Mouse (Mus musculus): ENCODE data around the gene Vmn1r208. TPM values are rescaled to one million over a fixed set of nuclear protein-coding genes. Genes with fewer than 3 reads are reported as not detected.
"Not testable (repeated sequence)": the region's sequence is repeated elsewhere in the genome, so short reads cannot be mapped to it uniquely, and the experiment has no call there.

Gene Vmn1r208
- total RNA-seq (2014; rRNA removed) (not detected in 2 replicates), polyA plus RNA-seq (2012; rRNA removed) (not detected in 2 replicates)

- H3K36me3 ChIP-seq (ENCODE audit: control insufficient read depth, insufficient read depth, low read length); DNase-seq (ENCODE audit: extremely low read depth, low read depth, low spot score): not testable (repeated sequence)
Observed at GRCm38 (mm10) chr13:22777300-22777699, at the start of gene Vmn1r208. Gene Vmn1r208 (minus strand): TSS chr13:22777400.

DNA sequence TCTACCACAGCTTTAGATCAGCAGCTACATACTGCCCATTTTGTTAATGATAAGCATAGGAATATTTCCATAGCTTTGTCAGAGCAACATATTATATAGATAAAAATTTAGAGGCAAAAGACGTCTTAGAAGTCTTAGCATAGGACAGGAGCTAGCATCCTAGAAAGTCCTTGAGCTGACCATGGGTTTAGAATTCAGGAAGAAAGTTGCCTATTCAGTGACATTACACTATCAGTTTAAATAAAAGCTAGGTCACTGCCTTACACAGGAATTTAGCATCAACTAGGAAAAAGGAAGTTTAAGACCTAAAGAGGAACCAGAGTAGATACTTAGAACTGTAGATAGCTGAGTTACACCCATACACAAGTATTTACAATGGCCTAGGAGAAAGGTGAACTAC is 44.4 kb upstream of the Vmn1r208 start:
- 88% methylated on average over 1 of the region's 1 CpGs for WGBS
- H3K4me3 ChIP-seq (ENCODE audit: insufficient read depth, low read depth, low read length); H3K79me2 ChIP-seq (ENCODE audit: control insufficient read depth, insufficient read depth, low read length); H3K4me1 ChIP-seq (ENCODE audit: control insufficient read depth, insufficient read depth, low read length); H3K36me3 ChIP-seq (ENCODE audit: control insufficient read depth, insufficient read depth, low read length); H3K27ac ChIP-seq (replicated peaks; ENCODE audit: insufficient read depth, low read depth, low read length); DNase-seq (ENCODE audit: extremely low read depth, low read depth, low spot score); H3K27me3 ChIP-seq (ENCODE audit: control insufficient read depth, insufficient read depth, low read length); H3K9ac ChIP-seq (ENCODE audit: low read depth, low read length): not testable (repeated sequence)

More at GRCm38 (mm10) chr13:22777300-22777699, at the start of gene Vmn1r208:
- H3K27me3 ChIP-seq (ENCODE audit: control insufficient read depth, insufficient read depth, low read length); H3K27ac ChIP-seq (replicated peaks; ENCODE audit: insufficient read depth, low read depth, low read length); H3K4me1 ChIP-seq (ENCODE audit: control insufficient read depth, insufficient read depth, low read length); H3K79me2 ChIP-seq (ENCODE audit: control insufficient read depth, insufficient read depth, low read length); H3K9ac ChIP-seq (ENCODE audit: low read depth, low read length); H3K4me3 ChIP-seq (ENCODE audit: insufficient read depth, low read depth, low read length): not testable (repeated sequence)
- WGBS, result no CpG with 5 or more reads among the region's 7 CpGs

DNA sequence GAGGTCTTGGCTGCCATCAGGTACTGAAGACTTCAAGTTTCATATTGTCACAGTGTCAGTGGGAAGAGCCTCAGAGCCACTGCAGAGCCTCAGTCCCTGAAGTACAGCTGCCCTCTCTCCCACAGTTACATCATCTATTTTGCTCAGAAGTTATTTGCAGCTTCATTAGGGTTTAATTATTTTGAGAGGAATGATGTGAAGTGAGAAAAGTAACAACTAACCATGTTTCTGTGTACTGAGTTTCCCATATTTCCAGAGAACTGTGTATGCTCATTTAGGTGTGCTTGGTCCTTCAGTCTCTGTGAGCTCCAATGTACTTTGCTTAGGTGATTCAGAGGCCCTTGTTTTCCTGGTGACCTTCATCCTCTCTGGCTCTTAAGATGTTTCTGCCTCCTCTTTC is 32.4 kb upstream of the Vmn1r208 start, which contains the start of gene Vmn1r209:
Gene Vmn1r209 (minus strand): TSS at position 101 of the 400 bp plus-strand sequence.
- not testable (repeated sequence) for DNase-seq (ENCODE audit: extremely low read depth, low read depth, low spot score); H3K36me3 ChIP-seq (ENCODE audit: control insufficient read depth, insufficient read depth, low read length); H3K4me1 ChIP-seq (ENCODE audit: control insufficient read depth, insufficient read depth, low read length); H3K4me3 ChIP-seq (ENCODE audit: insufficient read depth, low read depth, low read length); H3K27me3 ChIP-seq (ENCODE audit: control insufficient read depth, insufficient read depth, low read length); H3K27ac ChIP-seq (replicated peaks; ENCODE audit: insufficient read depth, low read depth, low read length); H3K79me2 ChIP-seq (ENCODE audit: control insufficient read depth, insufficient read depth, low read length); H3K9ac ChIP-seq (ENCODE audit: low read depth, low read length)

- DNase-seq (ENCODE audit: extremely low read depth, low read depth, low spot score); H3K27ac ChIP-seq (replicated peaks; ENCODE audit: insufficient read depth, low read depth, low read length); H3K36me3 ChIP-seq (ENCODE audit: control insufficient read depth, insufficient read depth, low read length); H3K4me3 ChIP-seq (ENCODE audit: insufficient read depth, low read depth, low read length); H3K4me1 ChIP-seq (ENCODE audit: control insufficient read depth, insufficient read depth, low read length); H3K27me3 ChIP-seq (ENCODE audit: control insufficient read depth, insufficient read depth, low read length); H3K9ac ChIP-seq (ENCODE audit: low read depth, low read length); H3K79me2 ChIP-seq (ENCODE audit: control insufficient read depth, insufficient read depth, low read length): not testable (repeated sequence)
- WGBS, result 78% methylated on average over 3 of the region's 3 CpGs
Observed at GRCm38 (mm10) chr13:22788096-22788495, 10.9 kb upstream of the Vmn1r208 start.

- H3K27me3 ChIP-seq (ENCODE audit: control insufficient read depth, insufficient read depth, low read length); H3K36me3 ChIP-seq (ENCODE audit: control insufficient read depth, insufficient read depth, low read length); H3K9ac ChIP-seq (ENCODE audit: low read depth, low read length); H3K4me1 ChIP-seq (ENCODE audit: control insufficient read depth, insufficient read depth, low read length); H3K79me2 ChIP-seq (ENCODE audit: control insufficient read depth, insufficient read depth, low read length); DNase-seq (ENCODE audit: extremely low read depth, low read depth, low spot score); H3K27ac ChIP-seq (replicated peaks; ENCODE audit: insufficient read depth, low read depth, low read length); H3K4me3 ChIP-seq (ENCODE audit: insufficient read depth, low read depth, low read length): not testable (repeated sequence)
Observed at GRCm38 (mm10) chr13:22784159-22784558, 7.0 kb upstream of the Vmn1r208 start.

DNA sequence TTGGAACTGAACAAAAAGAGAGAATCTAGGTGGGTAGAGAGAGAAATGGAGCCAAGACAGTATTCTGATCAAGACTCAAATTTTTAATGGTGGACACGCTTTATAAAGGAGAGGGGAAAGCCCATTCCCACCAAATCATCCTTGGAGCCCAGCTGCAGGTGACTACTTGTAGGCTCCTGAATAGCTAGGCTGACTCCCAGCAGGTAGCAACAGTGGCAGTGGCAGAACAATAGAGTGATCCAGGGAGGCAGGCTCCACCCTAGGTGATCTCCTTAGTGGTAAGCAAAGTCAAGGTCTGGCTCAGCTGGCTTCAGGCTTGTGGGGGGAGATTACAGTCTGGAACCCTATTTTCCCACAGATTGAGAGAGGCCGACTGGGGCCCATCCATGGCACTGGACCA is 5.6 kb downstream of the Vmn1r208 start:
- WGBS, result 58% methylated on average over 1 of the region's 2 CpGs
- H3K4me3 ChIP-seq (ENCODE audit: insufficient read depth, low read depth, low read length); H3K4me1 ChIP-seq (ENCODE audit: control insufficient read depth, insufficient read depth, low read length); H3K79me2 ChIP-seq (ENCODE audit: control insufficient read depth, insufficient read depth, low read length); H3K9ac ChIP-seq (ENCODE audit: low read depth, low read length); H3K27ac ChIP-seq (replicated peaks; ENCODE audit: insufficient read depth, low read depth, low read length); H3K27me3 ChIP-seq (ENCODE audit: control insufficient read depth, insufficient read depth, low read length); DNase-seq (ENCODE audit: extremely low read depth, low read depth, low spot score); H3K36me3 ChIP-seq (ENCODE audit: control insufficient read depth, insufficient read depth, low read length): not testable (repeated sequence)

DNA sequence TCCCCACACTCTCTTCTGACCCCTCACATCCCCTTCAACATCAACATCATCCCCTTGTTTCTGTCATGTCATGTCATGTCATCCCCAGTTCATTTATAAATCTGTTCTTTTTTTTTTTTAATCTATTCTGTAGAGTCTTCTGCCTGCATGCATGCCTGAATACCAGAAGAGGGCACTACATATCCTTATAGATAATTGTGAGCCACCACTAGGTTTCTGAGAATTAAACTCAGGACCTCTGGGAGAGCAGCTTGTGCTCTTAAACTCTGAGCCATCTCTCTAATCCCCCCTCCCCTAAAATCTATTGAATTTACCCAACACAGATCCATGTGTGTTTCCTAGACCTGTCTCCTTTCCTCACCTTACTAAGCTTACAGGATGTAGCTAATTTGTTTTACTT is 29.7 kb downstream of the Vmn1r208 start:
- H3K36me3 ChIP-seq (ENCODE audit: control insufficient read depth, insufficient read depth, low read length), result no peaks in the 10 kb centered on the region
- H3K79me2 ChIP-seq (ENCODE audit: control insufficient read depth, insufficient read depth, low read length), result no peaks in the 10 kb centered on the region
- H3K27me3 ChIP-seq (ENCODE audit: control insufficient read depth, insufficient read depth, low read length), result no peaks in the 10 kb centered on the region
- no peaks in the 10 kb centered on the region for H3K4me1 ChIP-seq (ENCODE audit: control insufficient read depth, insufficient read depth, low read length)
- DNase-seq (ENCODE audit: extremely low read depth, low read depth, low spot score), result no peak
- no peak overlapping the region for H3K4me3 ChIP-seq (ENCODE audit: insufficient read depth, low read depth, low read length)
- no peak overlapping the region for H3K27ac ChIP-seq (replicated peaks; ENCODE audit: insufficient read depth, low read depth, low read length)
- no peak overlapping the region for H3K9ac ChIP-seq (ENCODE audit: low read depth, low read length)
- TF ChIP-seq POLR2A (IDR thresholded peaks at IDR 0.05; ENCODE audit: extremely low read depth, insufficient read depth, low read length) (no peak), CTCF (IDR thresholded peaks at IDR 0.05; ENCODE audit: low read depth, low read length) (no peak)

- not testable (repeated sequence) for H3K4me1 ChIP-seq (ENCODE audit: control insufficient read depth, insufficient read depth, low read length); H3K36me3 ChIP-seq (ENCODE audit: control insufficient read depth, insufficient read depth, low read length); H3K79me2 ChIP-seq (ENCODE audit: control insufficient read depth, insufficient read depth, low read length); H3K9ac ChIP-seq (ENCODE audit: low read depth, low read length); DNase-seq (ENCODE audit: extremely low read depth, low read depth, low spot score); H3K27me3 ChIP-seq (ENCODE audit: control insufficient read depth, insufficient read depth, low read length); H3K4me3 ChIP-seq (ENCODE audit: insufficient read depth, low read depth, low read length); H3K27ac ChIP-seq (replicated peaks; ENCODE audit: insufficient read depth, low read depth, low read length)
Observed at GRCm38 (mm10) chr13:22729529-22729928, 47.7 kb downstream of the Vmn1r208 start, which contains the start of gene Vmn1r207-ps. Gene Vmn1r207-ps (minus strand): TSS chr13:22729629.

All from liver, adult 2 months (tissue).